31 mouse cellular contexts compared by ENCODE assay signal in genomic region chr14:62640396-62640795, GRCm38 (mm10). TPM values are rescaled to one million over a fixed set of nuclear protein-coding genes. Genes with fewer than 3 reads are reported as not detected.
"Had no signal": no experiment of that assay in that cellular context is flagged by ENCODE, and none has a peak within 500 bp of the region (broad histone marks: within the 10 kb centered on the region; RNA-seq: fewer than 3 reads in every experiment).

No protein-coding gene starts in this region.

- H3K4me1 ChIP-seq: liver, embryonic 12.5 days; liver, embryonic 15.5 days; lung, embryonic 15.5 days had no signal

- H3K9me3 ChIP-seq: kidney, embryonic 15.5 days; limb, embryonic 10.5 days; limb, embryonic 13.5 days; liver, embryonic 12.5 days; liver, embryonic 15.5 days; lung, embryonic 15.5 days had no signal

- H3K9ac ChIP-seq: kidney, embryonic 15.5 days; limb, embryonic 13.5 days; liver, embryonic 12.5 days; liver, embryonic 15.5 days; lung, embryonic 15.5 days had no signal

- H3K4me2 ChIP-seq: kidney, embryonic 15.5 days; limb, embryonic 13.5 days; liver, embryonic 12.5 days; liver, embryonic 15.5 days; lung, embryonic 15.5 days; midbrain, embryonic 11.5 days had no signal

- H3K27me3 ChIP-seq: kidney, embryonic 15.5 days; limb, embryonic 13.5 days; liver, embryonic 12.5 days; liver, embryonic 15.5 days; lung, embryonic 15.5 days had no signal

- ATAC-seq: liver, embryonic 12.5 days had no signal

- H3K27ac ChIP-seq: kidney, embryonic 15.5 days; left cerebral cortex, adult 2 months; limb, embryonic 10.5 days; limb, embryonic 13.5 days; liver, embryonic 12.5 days; liver, embryonic 15.5 days; lung, embryonic 15.5 days had no signal

- H3K36me3 ChIP-seq: kidney, embryonic 15.5 days; limb, embryonic 10.5 days; limb, embryonic 13.5 days; liver, embryonic 12.5 days; liver, embryonic 15.5 days; lung, embryonic 15.5 days had no signal

- H3K4me3 ChIP-seq: kidney, embryonic 15.5 days; left cerebral cortex, adult 2 months; limb, embryonic 10.5 days; limb, embryonic 13.5 days; liver, embryonic 12.5 days; liver, embryonic 15.5 days; lung, embryonic 15.5 days had no signal

- DNase-seq: kidney, postnatal 10 days; kidney, postnatal 36 days; layer of hippocampus, postnatal 36 days; liver; lung, adult 18-20 months; lung, postnatal 14 days; lung, postnatal 4 days; midbrain, embryonic 14.5 days; thymus, adult 18-20 months; thymus, postnatal 36 days had no signal

RNA-seq across cellular contexts. Expression of gene Serpine3, which starts 23.1 kb away (rescaled TPM):
- total RNA-seq: layer of hippocampus, adult 8-10 months; layer of hippocampus, postnatal 10 days; left cerebral cortex, adult 2 months; left cerebral cortex, postnatal 14 days; megakaryocyte progenitor cell, adult 5-6 weeks; megakaryocyte-erythroid progenitor cell, adult 5-6 weeks had no signal
- polyA plus RNA-seq: kidney, embryonic 15.5 days; limb, embryonic 10.5 days; limb, embryonic 13.5 days; liver, embryonic 12.5 days; liver, embryonic 15.5 days; lung, embryonic 15.5 days; midbrain, embryonic 11.5 days; midbrain, embryonic 14.5 days; midbrain, postnatal 0 days; neural tube, embryonic 11.5 days; neural tube, embryonic 14.5 days; small intestine, adult 2 months; spleen, adult 2 months; stomach, embryonic 16.5 days; testis, adult 2 months; urinary bladder, adult 2 months had no signal
